Mouse (Mus musculus): ENCODE results near the gene Kif6. TPM values are rescaled to one million over a fixed set of nuclear protein-coding genes. Genes with fewer than 3 reads are reported as not detected.
A peak's percentile ranks its signal among the peaks of the same experiment; 100 is the strongest.

Kif6 gene
- polyA plus RNA-seq, 1 experiment from 2014 or later = 5.2 TPM

GRCm38 (mm10) chr17:49795241-49795640, 180.3 kb downstream of the Kif6 start:
- H3K9ac ChIP-seq (ENCODE audit: low read length) = no peak overlapping the region
- no peak overlapping the region for H3K4me2 ChIP-seq (ENCODE audit: low read depth, low read length)
- no peaks in the 10 kb centered on the region for H3K36me3 ChIP-seq (ENCODE audit: control insufficient read depth, insufficient read depth, low read length)
- H3K27me3 ChIP-seq (ENCODE audit: control insufficient read depth, insufficient read depth, low read depth, low read length) = no peaks in the 10 kb centered on the region
- peaks cover 5% of the 10 kb centered on the region for H3K9me3 ChIP-seq (ENCODE audit: control insufficient read depth, low read length)
- H3K4me3 ChIP-seq (ENCODE audit: low read length) = no peak overlapping the region
- H3K27ac ChIP-seq (ENCODE audit: low read length) = no peak overlapping the region
- no peak for ATAC-seq (ENCODE audit: low read depth)
- WGBS = 89% methylated on average over 3 of the region's 3 CpGs
- peaks cover 4% of the 10 kb centered on the region; the same call in 1 of the 2 replicates for H3K4me1 ChIP-seq (replicated peaks; ENCODE audit: control insufficient read depth, insufficient read depth, low read length)

DNA sequence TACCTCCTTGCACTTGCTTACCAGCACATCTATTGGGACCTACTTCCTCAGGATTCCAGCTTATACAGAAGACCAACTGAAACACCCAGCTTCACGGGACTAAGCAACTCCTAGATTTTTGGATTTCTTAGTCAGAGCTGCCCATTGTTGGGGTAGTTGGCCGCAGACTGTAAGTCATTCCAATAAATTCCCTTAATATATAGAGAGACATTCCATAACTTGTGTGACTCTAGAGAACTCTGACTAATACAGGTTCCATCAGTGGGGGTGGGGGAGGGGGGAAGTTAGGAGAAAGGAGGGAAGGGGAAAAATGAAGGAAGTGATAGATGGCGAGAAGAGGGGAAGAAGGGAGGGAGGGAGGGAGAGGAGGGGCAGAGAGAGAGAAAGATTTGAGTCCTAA, 181.2 kb downstream of the Kif6 start:
- peaks cover 5% of the 10 kb centered on the region for H3K9me3 ChIP-seq (ENCODE audit: control insufficient read depth, low read length)
- H3K27ac ChIP-seq (ENCODE audit: low read length) = no peak overlapping the region
- ATAC-seq (ENCODE audit: low read depth) = no peak

GRCm38 (mm10) chr17:49799168-49799567, 184.2 kb downstream of the Kif6 start:
- Histone ChIP-seq H3K27me3 (ENCODE audit: control insufficient read depth, insufficient read depth, low read depth, low read length) (no peaks in the 10 kb centered on the region), H3K36me3 (ENCODE audit: control insufficient read depth, insufficient read depth, low read length) (no peaks in the 10 kb centered on the region), H3K4me1 (replicated peaks; ENCODE audit: control insufficient read depth, insufficient read depth, low read length) (peaks cover 4% of the 10 kb centered on the region; the same call in 1 of the 2 replicates), H3K4me3 (ENCODE audit: low read length) (no peak overlapping the region), H3K9me3 (ENCODE audit: control insufficient read depth, low read length) (no peaks in the 10 kb centered on the region), H3K4me2 (ENCODE audit: low read depth, low read length) (no peak overlapping the region), H3K9ac (ENCODE audit: low read length) (no peak overlapping the region), H3K27ac (ENCODE audit: low read length) (no peak overlapping the region)
- 63% methylated on average over 5 of the region's 5 CpGs for WGBS
- peak; percentile 64; the same call in 1 of the 2 replicates for ATAC-seq (ENCODE audit: low read depth)

More for the DNA sequence above, 181.2 kb downstream of the Kif6 start:
- no peaks in the 10 kb centered on the region for H3K36me3 ChIP-seq (ENCODE audit: control insufficient read depth, insufficient read depth, low read length)
- H3K27me3 ChIP-seq (ENCODE audit: control insufficient read depth, insufficient read depth, low read depth, low read length) = no peaks in the 10 kb centered on the region
- H3K4me2 ChIP-seq (ENCODE audit: low read depth, low read length) = no peak overlapping the region
- H3K4me1 ChIP-seq (replicated peaks; ENCODE audit: control insufficient read depth, insufficient read depth, low read length) = peaks cover 4% of the 10 kb centered on the region; the same call in 1 of the 2 replicates
- no peak overlapping the region for H3K9ac ChIP-seq (ENCODE audit: low read length)
- WGBS = 80% methylated on average over 3 of the region's 3 CpGs
- no peak overlapping the region for H3K4me3 ChIP-seq (ENCODE audit: low read length)

- 67% methylated on average over 2 of the region's 2 CpGs for WGBS
- Histone ChIP-seq H3K4me2 (ENCODE audit: low read depth, low read length) (no peak overlapping the region), H3K27ac (ENCODE audit: low read length) (no peak overlapping the region), H3K27me3 (ENCODE audit: control insufficient read depth, insufficient read depth, low read depth, low read length) (no peaks in the 10 kb centered on the region), H3K4me1 (replicated peaks; ENCODE audit: control insufficient read depth, insufficient read depth, low read length) (peaks cover 4% of the 10 kb centered on the region; the same call in 1 of the 2 replicates), H3K9ac (ENCODE audit: low read length) (no peak overlapping the region), H3K9me3 (ENCODE audit: control insufficient read depth, low read length) (no peaks in the 10 kb centered on the region), H3K36me3 (ENCODE audit: control insufficient read depth, insufficient read depth, low read length) (no peaks in the 10 kb centered on the region), H3K4me3 (ENCODE audit: low read length) (no peak overlapping the region)
- no peak for ATAC-seq (ENCODE audit: low read depth)
Measured at GRCm38 (mm10) chr17:49800157-49800556, 185.2 kb downstream of the Kif6 start.

DNA sequence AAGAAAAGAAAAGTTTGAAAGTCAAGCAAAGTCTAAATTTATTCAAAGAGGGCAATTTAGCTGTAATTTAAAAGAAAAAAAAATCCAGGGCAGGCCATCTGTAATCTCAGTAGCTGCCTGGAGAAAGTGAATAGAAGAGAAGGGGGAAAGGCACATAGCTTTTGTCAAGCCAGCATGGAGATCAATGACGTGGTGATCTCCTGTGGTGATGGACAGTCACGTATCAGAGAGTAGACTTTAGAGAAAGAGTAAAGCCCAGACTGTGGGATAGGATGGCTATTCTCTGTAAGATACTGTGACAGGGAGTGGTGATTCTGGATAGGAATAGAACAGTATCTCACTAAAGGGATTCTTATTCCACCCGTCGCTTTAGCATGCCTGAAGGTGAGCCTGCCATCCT, 192.5 kb downstream of the Kif6 start:
- Histone ChIP-seq H3K27ac (ENCODE audit: low read length) (no peak overlapping the region), H3K36me3 (ENCODE audit: control insufficient read depth, insufficient read depth, low read length) (no peaks in the 10 kb centered on the region), H3K4me3 (ENCODE audit: low read length) (no peak overlapping the region), H3K4me2 (ENCODE audit: low read depth, low read length) (no peak overlapping the region), H3K9me3 (ENCODE audit: control insufficient read depth, low read length) (no peaks in the 10 kb centered on the region), H3K9ac (ENCODE audit: low read length) (no peak overlapping the region), H3K4me1 (replicated peaks; ENCODE audit: control insufficient read depth, insufficient read depth, low read length) (no peaks in the 10 kb centered on the region), H3K27me3 (ENCODE audit: control insufficient read depth, insufficient read depth, low read depth, low read length) (no peaks in the 10 kb centered on the region)
- WGBS = 90% methylated on average over 4 of the region's 4 CpGs
- no peak for ATAC-seq (ENCODE audit: low read depth)

- Histone ChIP-seq H3K9me3 (ENCODE audit: control insufficient read depth, low read length) (no peaks in the 10 kb centered on the region), H3K4me3 (ENCODE audit: low read length) (no peak overlapping the region), H3K27ac (ENCODE audit: low read length) (no peak overlapping the region), H3K36me3 (ENCODE audit: control insufficient read depth, insufficient read depth, low read length) (no peaks in the 10 kb centered on the region), H3K27me3 (ENCODE audit: control insufficient read depth, insufficient read depth, low read depth, low read length) (no peaks in the 10 kb centered on the region), H3K4me1 (replicated peaks; ENCODE audit: control insufficient read depth, insufficient read depth, low read length) (no peaks in the 10 kb centered on the region), H3K4me2 (ENCODE audit: low read depth, low read length) (no peak overlapping the region), H3K9ac (ENCODE audit: low read length) (no peak overlapping the region)
- ATAC-seq (ENCODE audit: low read depth) = no peak
- 72% methylated on average over 6 of the region's 6 CpGs for WGBS
Measured at GRCm38 (mm10) chr17:49808712-49809343, 193.9 kb downstream of the Kif6 start.

DNA sequence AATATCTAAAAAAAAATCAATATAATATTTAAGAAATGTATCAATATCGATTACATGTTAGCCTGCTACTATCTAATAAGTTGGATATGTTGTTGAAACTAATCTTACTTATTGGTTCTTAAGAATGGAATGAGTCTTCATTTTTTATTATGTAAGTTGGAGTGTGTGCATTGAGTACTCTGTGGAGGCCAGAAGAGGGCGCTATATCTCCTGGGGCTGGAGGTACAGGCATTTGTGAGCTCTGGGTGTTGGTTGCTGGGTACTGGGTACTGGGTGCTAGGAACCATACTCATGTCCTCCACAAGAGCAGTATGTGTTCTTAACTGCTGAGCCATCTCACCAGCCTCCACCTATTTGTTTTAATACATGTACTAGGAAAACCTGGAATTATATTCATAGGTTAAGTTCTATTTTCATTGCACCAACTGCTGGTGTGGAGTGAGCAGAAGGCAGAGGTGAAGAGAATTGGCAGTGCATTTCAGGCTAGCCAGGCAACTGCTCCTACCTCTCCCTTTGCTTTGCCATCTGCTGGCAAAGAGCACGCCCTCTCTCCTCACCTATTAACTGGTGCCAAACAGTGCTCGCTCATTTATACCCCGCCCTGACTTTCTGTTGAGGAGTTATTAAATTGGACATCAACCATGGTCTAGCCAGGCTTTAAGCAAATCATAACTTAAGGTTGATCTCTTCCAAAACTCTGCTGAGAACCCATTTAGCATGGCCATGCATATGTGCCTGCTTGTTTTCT, 199.1 kb downstream of the Kif6 start:
- Histone ChIP-seq H3K27ac (ENCODE audit: low read length) (no peak overlapping the region), H3K9me3 (ENCODE audit: control insufficient read depth, low read length) (no peaks in the 10 kb centered on the region), H3K9ac (ENCODE audit: low read length) (no peak overlapping the region), H3K27me3 (ENCODE audit: control insufficient read depth, insufficient read depth, low read depth, low read length) (no peaks in the 10 kb centered on the region), H3K4me3 (ENCODE audit: low read length) (no peak overlapping the region), H3K4me2 (ENCODE audit: low read depth, low read length) (no peak overlapping the region), H3K36me3 (ENCODE audit: control insufficient read depth, insufficient read depth, low read length) (no peaks in the 10 kb centered on the region), H3K4me1 (replicated peaks; ENCODE audit: control insufficient read depth, insufficient read depth, low read length) (no peaks in the 10 kb centered on the region)
- 81% methylated on average over 5 of the region's 5 CpGs for WGBS
- ATAC-seq (ENCODE audit: low read depth) = no peak

DNA sequence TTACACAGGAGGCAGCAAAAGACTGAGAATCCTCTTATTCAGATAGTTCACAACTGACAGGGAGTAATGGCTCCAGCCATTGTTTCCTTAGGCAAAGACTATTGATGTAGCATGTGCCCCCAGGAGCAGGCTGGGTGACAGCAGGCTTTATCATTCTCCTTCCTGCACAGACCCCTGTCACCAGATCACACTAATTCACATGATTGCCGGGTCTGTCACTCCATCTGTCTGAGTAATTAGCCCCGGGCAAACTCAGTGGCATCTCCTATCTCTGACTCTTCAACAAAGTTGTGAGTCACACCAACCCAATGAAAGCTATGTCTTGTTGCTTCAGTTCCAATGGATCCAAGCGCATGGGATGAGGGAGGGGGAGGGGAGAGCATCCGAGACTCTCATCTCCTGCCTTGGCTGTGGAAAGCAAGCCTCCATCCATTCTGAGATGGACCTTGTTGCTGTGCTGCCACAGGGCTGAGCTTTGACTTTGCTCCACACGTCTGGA, 201.2 kb downstream of the Kif6 start:
- Histone ChIP-seq H3K4me2 (ENCODE audit: low read depth, low read length) (no peak overlapping the region), H3K27ac (ENCODE audit: low read length) (no peak overlapping the region), H3K4me1 (replicated peaks; ENCODE audit: control insufficient read depth, insufficient read depth, low read length) (no peaks in the 10 kb centered on the region), H3K9me3 (ENCODE audit: control insufficient read depth, low read length) (no peaks in the 10 kb centered on the region), H3K9ac (ENCODE audit: low read length) (no peak overlapping the region), H3K36me3 (ENCODE audit: control insufficient read depth, insufficient read depth, low read length) (no peaks in the 10 kb centered on the region), H3K4me3 (ENCODE audit: low read length) (no peak overlapping the region), H3K27me3 (ENCODE audit: control insufficient read depth, insufficient read depth, low read depth, low read length) (no peaks in the 10 kb centered on the region)
- no peak for ATAC-seq (ENCODE audit: low read depth)
- 49% methylated on average over 5 of the region's 5 CpGs for WGBS

DNA sequence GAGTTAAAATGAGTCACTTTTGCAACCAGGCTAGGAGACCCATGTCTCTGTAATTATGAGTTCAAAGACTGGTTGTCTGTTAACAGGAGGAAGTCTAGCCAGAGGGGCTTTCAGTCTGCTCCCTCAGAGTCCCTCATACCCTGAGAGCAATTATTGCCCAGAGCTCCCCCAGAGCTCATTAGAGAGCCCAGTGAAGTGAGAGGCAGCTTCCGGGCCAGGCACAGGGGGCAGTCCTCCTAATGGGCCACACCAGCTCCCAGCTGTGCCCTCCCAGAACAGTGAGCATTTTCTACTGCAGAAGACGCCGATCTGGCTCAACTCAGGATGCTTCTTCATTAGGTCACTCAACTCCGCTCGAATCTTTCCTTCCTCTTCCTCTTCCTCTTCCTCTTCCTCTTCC, 201.8 kb downstream of the Kif6 start:
- Histone ChIP-seq H3K9ac (ENCODE audit: low read length) (no peak overlapping the region), H3K9me3 (ENCODE audit: control insufficient read depth, low read length) (no peaks in the 10 kb centered on the region), H3K4me2 (ENCODE audit: low read depth, low read length) (no peak overlapping the region), H3K27ac (ENCODE audit: low read length) (no peak overlapping the region), H3K36me3 (ENCODE audit: control insufficient read depth, insufficient read depth, low read length) (no peaks in the 10 kb centered on the region), H3K27me3 (ENCODE audit: control insufficient read depth, insufficient read depth, low read depth, low read length) (no peaks in the 10 kb centered on the region), H3K4me3 (ENCODE audit: low read length) (no peak overlapping the region), H3K4me1 (replicated peaks; ENCODE audit: control insufficient read depth, insufficient read depth, low read length) (no peaks in the 10 kb centered on the region)
- no peak for ATAC-seq (ENCODE audit: low read depth)
- 65% methylated on average over 5 of the region's 5 CpGs for WGBS
